Mouse (Mus musculus) ES-Bruce4 (cell line): ENCODE results near the gene Perp. TPM values are rescaled to one million over a fixed set of nuclear protein-coding genes. Genes with fewer than 3 reads are reported as not detected.

ENCODE experiments used
- H3K27ac ChIP-seq: 2 replicates; pipeline ENCODE4 v1.5.1; 2012; ENCODE audit warnings: low read length, inconsistent platforms; ENCODE audit not compliant: insufficient read depth
- H3K27me3 ChIP-seq: 2 replicates; pipeline ENCODE4 v1.6.1; 2012; ENCODE audit warnings: mild to moderate bottlenecking, low read length, inconsistent platforms; ENCODE audit not compliant: control insufficient read depth, poor library complexity, insufficient read depth, severe bottlenecking
- H3K36me3 ChIP-seq: 2 replicates; pipeline ENCODE4 v1.6.1; 2012; ENCODE audit warnings: inconsistent platforms, mild to moderate bottlenecking, low read length, moderate library complexity; ENCODE audit not compliant: control insufficient read depth, poor library complexity, insufficient read depth, severe bottlenecking
- H3K4me1 ChIP-seq: one replicate; pipeline ENCODE4 v1.8.1; 2011; ENCODE audit warnings: low read length; ENCODE audit not compliant: control insufficient read depth, insufficient read depth
- H3K4me3 ChIP-seq: 2 replicates; pipeline ENCODE4 v1.5.1; 2011; ENCODE audit warnings: low read depth, mild to moderate bottlenecking, low read length
- H3K9ac ChIP-seq: 2 replicates; pipeline ENCODE4 v1.6.1; 2012; ENCODE audit warnings: low read depth, mild to moderate bottlenecking, inconsistent platforms; ENCODE audit not compliant: poor library complexity, severe bottlenecking
- H3K9me3 ChIP-seq: replicated peaks from 2 replicates; pipeline ENCODE4 v1.6.1; 2012; ENCODE audit warnings: mild to moderate bottlenecking, low read length, inconsistent platforms; ENCODE audit not compliant: control insufficient read depth, poor library complexity, insufficient read depth, severe bottlenecking
- CTCF ChIP-seq: IDR thresholded peaks from one replicate; pipeline ENCODE4 v1.8.1; 2011; ENCODE audit warnings: low read depth, low read length
- EP300 ChIP-seq: IDR thresholded peaks from 2 replicates; pipeline ENCODE4 v1.6.1; 2011; ENCODE audit warnings: low read depth, low read length; ENCODE audit not compliant: insufficient read depth
- POLR2A ChIP-seq: IDR thresholded peaks from one replicate; pipeline ENCODE4 v1.8.1; 2011; ENCODE audit warnings: low read length; ENCODE audit not compliant: insufficient read depth
- polyA plus RNA-seq: library from polyadenylated mRNA; stranded (reverse); fragments of >200 nt; gene quantifications from 2 replicates; pipeline ENCODE4 v1.2.4, GENCODE M21; 2011; ENCODE audit warnings: low read depth; ENCODE audit not compliant: missing spikeins, insufficient read depth, insufficient read length

The Perp gene
- polyA plus RNA-seq, 1 experiment, result 138 TPM

GRCm38 (mm10) chr10:18886918-18887625 lies 42.3 kb downstream of the Perp start:
- no peaks in the 10 kb centered on the region for H3K4me1 ChIP-seq
- H3K4me3 ChIP-seq, result no peak overlapping the region
- H3K36me3 ChIP-seq, result no peaks in the 10 kb centered on the region
- no peak overlapping the region for H3K9ac ChIP-seq
- no peak for TF ChIP-seq CTCF
- TF ChIP-seq EP300, result no peak
- no peak for TF ChIP-seq POLR2A
- no peaks in the 10 kb centered on the region for H3K27me3 ChIP-seq
- peaks cover 3% of the 10 kb centered on the region for H3K9me3 ChIP-seq
- H3K27ac ChIP-seq, result no peak overlapping the region

GRCm38 (mm10) chr10:18888751-18889150 lies 43.9 kb downstream of the Perp start:
- Histone ChIP-seq H3K4me3 (no peak overlapping the region), H3K9ac (no peak overlapping the region), H3K9me3 (peaks cover 3% of the 10 kb centered on the region), H3K27me3 (no peaks in the 10 kb centered on the region), H3K27ac (no peak overlapping the region), H3K36me3 (no peaks in the 10 kb centered on the region), H3K4me1 (no peaks in the 10 kb centered on the region)
- no peak for TF ChIP-seq POLR2A
- TF ChIP-seq EP300, result no peak
- no peak for TF ChIP-seq CTCF

GRCm38 (mm10) chr10:18889255-18889654 lies 44.4 kb downstream of the Perp start:
- no peak for TF ChIP-seq EP300
- no peak for TF ChIP-seq CTCF
- TF ChIP-seq POLR2A, result no peak
- no peak overlapping the region for H3K27ac ChIP-seq
- peaks cover 3% of the 10 kb centered on the region for H3K9me3 ChIP-seq
- H3K4me3 ChIP-seq, result no peak overlapping the region
- no peak overlapping the region for H3K9ac ChIP-seq
- H3K4me1 ChIP-seq, result no peaks in the 10 kb centered on the region
- no peaks in the 10 kb centered on the region for H3K27me3 ChIP-seq
- H3K36me3 ChIP-seq, result no peaks in the 10 kb centered on the region

- Histone ChIP-seq H3K9me3 (no peaks in the 10 kb centered on the region), H3K4me3 (no peak overlapping the region), H3K27ac (no peak overlapping the region), H3K9ac (no peak overlapping the region), H3K27me3 (no peaks in the 10 kb centered on the region), H3K36me3 (no peaks in the 10 kb centered on the region), H3K4me1 (no peaks in the 10 kb centered on the region)
- TF ChIP-seq CTCF, result no peak
- TF ChIP-seq EP300, result no peak
- no peak for TF ChIP-seq POLR2A
These were observed 46.3 kb downstream of the Perp start for GRCm38 (mm10) chr10:18891110-18891509.

GRCm38 (mm10) chr10:18892102-18892501 lies 47.3 kb downstream of the Perp start:
- no peaks in the 10 kb centered on the region for H3K36me3 ChIP-seq
- TF ChIP-seq EP300 (no peak), CTCF (no peak), POLR2A (no peak)

More at GRCm38 (mm10) chr10:18892102-18892501, 47.3 kb downstream of the Perp start:
- no peak overlapping the region for H3K27ac ChIP-seq
- H3K4me1 ChIP-seq, result no peaks in the 10 kb centered on the region
- H3K9me3 ChIP-seq, result no peaks in the 10 kb centered on the region
- no peaks in the 10 kb centered on the region for H3K27me3 ChIP-seq
- no peak overlapping the region for H3K4me3 ChIP-seq
- H3K9ac ChIP-seq, result no peak overlapping the region
